Mouse (Mus musculus) CD4-positive naive resting alpha-beta T cell, adult 76 days (primary cell): ENCODE measurements around the gene Plxdc2. TPM values are rescaled to one million over a fixed set of nuclear protein-coding genes. Genes with fewer than 3 reads are reported as not detected.

Experiments used
- total RNA-seq: library from RNA; stranded (reverse); gene quantifications from one replicate; pipeline ENCODE4 v1.2.4, GENCODE M21; 2023

The Plxdc2 gene
- total RNA-seq, result 15.2 TPM

DNA sequence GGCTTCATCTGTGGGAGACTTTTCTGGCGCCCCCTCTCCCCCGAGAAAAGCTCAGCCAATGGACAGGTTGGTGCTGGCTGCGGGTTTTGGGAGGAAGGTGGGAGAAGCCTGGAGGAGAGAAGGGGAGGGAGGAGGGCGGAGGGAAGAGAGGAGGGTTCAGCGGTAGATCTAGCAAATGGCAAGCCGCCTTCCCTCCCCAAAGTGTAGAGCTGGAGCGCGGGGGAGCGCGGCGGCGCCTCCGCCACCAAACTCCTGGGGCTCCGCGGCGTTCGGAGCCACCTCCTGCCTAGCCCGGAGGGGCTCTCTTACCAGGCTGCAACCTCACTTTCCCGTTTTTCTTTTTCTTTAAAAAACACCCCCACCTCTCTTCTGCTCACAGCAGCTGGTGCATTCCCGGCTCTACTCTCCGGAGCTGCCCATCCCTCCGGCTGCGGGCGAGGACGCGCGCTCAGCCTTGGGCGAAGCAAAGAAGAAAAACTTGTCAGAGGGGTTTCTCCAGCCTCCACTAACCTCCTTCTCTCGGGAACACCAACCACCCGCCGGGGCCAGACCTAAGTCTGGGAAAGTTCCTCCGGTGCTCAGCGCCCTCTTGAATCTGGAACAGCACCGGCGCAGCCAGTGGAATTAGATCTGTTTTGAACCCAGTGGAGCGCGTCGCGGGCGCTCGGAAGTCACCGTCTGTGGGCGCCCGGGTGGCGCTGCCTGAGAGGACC is at the start of gene Plxdc2:
TSS of gene Plxdc2 (plus strand) at position 199 of the 713 bp plus-strand sequence.

